Mouse (Mus musculus) limb, embryonic 14.5 days (tissue): Measurements from ENCODE around the gene Dennd6b. TPM values are rescaled to one million over a fixed set of nuclear protein-coding genes. Genes with fewer than 3 reads are reported as not detected.

Experiments used
- ATAC-seq: fragments of 200-750 bp; cut with Nextera tagmentation; 2 replicates; pipeline ENCODE4 v1.8.0; 2017; ENCODE audit warnings: low read depth, moderate number of reproducible peaks, moderate TSS enrichment; ENCODE audit not compliant: low FRiP score
- DNase-seq: peaks from one replicate; pipeline ENCODE4 v3.0.0-alpha.2; 2015; ENCODE audit warnings: low spot score
- H3K27ac ChIP-seq: fragments of 300-500 bp; sonication (generic); replicated peaks from 2 replicates; pipeline ENCODE4 v1.5.1; 2014; ENCODE audit warnings: low read depth, mild to moderate bottlenecking, low read length, moderate library complexity, mixed read lengths
- H3K27me3 ChIP-seq: fragments of 300-500 bp; sonication (generic); 2 replicates; pipeline ENCODE4 v1.6.1; 2014; ENCODE audit warnings: low read length, mixed read lengths; ENCODE audit not compliant: control insufficient read depth, insufficient read depth
- H3K36me3 ChIP-seq: fragments of 300-500 bp; sonication (generic); 2 replicates; pipeline ENCODE4 v1.6.1; 2014; ENCODE audit warnings: mild to moderate bottlenecking, low read length, moderate library complexity, mixed read lengths; ENCODE audit not compliant: control insufficient read depth, insufficient read depth
- H3K4me1 ChIP-seq: fragments of 300-500 bp; sonication (generic); 2 replicates; pipeline ENCODE4 v1.6.1; 2014; ENCODE audit warnings: antibody characterized with exemption, low read length, mixed read lengths; ENCODE audit not compliant: control insufficient read depth, insufficient read depth
- H3K4me2 ChIP-seq: fragments of 300-500 bp; sonication (generic); replicated peaks from 2 replicates; pipeline ENCODE4 v1.6.1; 2014; ENCODE audit warnings: low read depth, mild to moderate bottlenecking, low read length, moderate library complexity; ENCODE audit not compliant: severe bottlenecking
- H3K4me3 ChIP-seq: fragments of 300-500 bp; sonication (generic); replicated peaks from 2 replicates; pipeline ENCODE4 v1.5.1; 2014; ENCODE audit warnings: low read length
- H3K9ac ChIP-seq: fragments of 300-500 bp; sonication (generic); 2 replicates; pipeline ENCODE4 v1.6.1; 2014; ENCODE audit warnings: mild to moderate bottlenecking, low read depth, low read length, moderate library complexity; ENCODE audit not compliant: severe bottlenecking
- H3K9me3 ChIP-seq: fragments of 300-500 bp; sonication (generic); 2 replicates; pipeline ENCODE4 v1.6.1; 2016; ENCODE audit warnings: low read length; ENCODE audit not compliant: control insufficient read depth
- POLR2A ChIP-seq: fragments of 200-500 bp; IDR thresholded peaks from 2 replicates; pipeline ENCODE4 v1.8.0; 2012; ENCODE audit warnings: inconsistent platforms, mild to moderate bottlenecking, moderate library complexity, borderline replicate concordance; ENCODE audit not compliant: insufficient read depth, insufficient read length; ENCODE audit errors: extremely low read depth
- WGBS: fragments of 180-500 bp; shearing (Covaris S2); extraction: QIAGEN DNeasy Blood & Tissue Kit; methylation state at CpG from one replicate; pipeline ENCODE4 v1.1.7; 2014; 5-methylcytosine and 5-hydroxymethylcytosine counted together
- polyA plus RNA-seq, 2 experiments: library from polyadenylated mRNA; depleted of rRNA in 1 of 2; stranded (reverse) in 1 of 2; unstranded in 1 of 2; fragments of >200 nt; fragmentation: Nextera tagmentation in 1 of 2; extraction: Ambion mirVana in 1 of 2; gene quantifications; 2 replicates each; pipeline versions ENCODE4 v1.2.1 to v1.2.3; 2012 to 2014

Gene Dennd6b
- polyA plus RNA-seq, 2 experiments = 12.7 to 39.2 TPM

GRCm38 (mm10) chr15:89169431-89169830, 26.9 kb downstream of the Dennd6b start:
- Histone ChIP-seq H3K9me3 (no peaks in the 10 kb centered on the region), H3K9ac (0 out of 2 replicates have a peak overlapping the region, but pooled peaks have one; percentile 2), H3K27me3 (no peaks in the 10 kb centered on the region), H3K4me1 (peaks cover 46% of the 10 kb centered on the region), H3K4me2 (peak overlapping the region; percentile 36), H3K4me3 (peak overlapping the region; percentile 10; the same call in 1 of the 2 replicates), H3K36me3 (peaks cover 45% of the 10 kb centered on the region), H3K27ac (peak overlapping the region; percentile 40)
- ATAC-seq (peak; percentile 88), DNase-seq (peak; percentile 93)
- WGBS = 5% methylated on average over 10 of the region's 10 CpGs
- TF ChIP-seq POLR2A = no peak

GRCm38 (mm10) chr15:89168922-89169321, 27.4 kb downstream of the Dennd6b start:
- H3K9me3 ChIP-seq = no peaks in the 10 kb centered on the region
- peak overlapping the region; percentile 10; the same call in 1 of the 2 replicates for H3K4me3 ChIP-seq
- H3K4me2 ChIP-seq = peak overlapping the region; percentile 36
- 47% methylated on average over 10 of the region's 10 CpGs for WGBS
- peak overlapping the region; percentile 40 for H3K27ac ChIP-seq
- H3K4me1 ChIP-seq = peaks cover 41% of the 10 kb centered on the region
- no peaks in the 10 kb centered on the region for H3K27me3 ChIP-seq
- ATAC-seq = no peak
- peaks cover 50% of the 10 kb centered on the region for H3K36me3 ChIP-seq
- DNase-seq = no peak
- TF ChIP-seq POLR2A = no peak
- H3K9ac ChIP-seq = 0 out of 2 replicates have a peak overlapping the region, but pooled peaks have one; percentile 17

GRCm38 (mm10) chr15:89165478-89165877, 30.8 kb downstream of the Dennd6b start:
- no peak for TF ChIP-seq POLR2A
- Histone ChIP-seq H3K4me2 (no peak overlapping the region), H3K27me3 (no peaks in the 10 kb centered on the region), H3K4me1 (peaks cover 17% of the 10 kb centered on the region), H3K36me3 (peaks cover 84% of the 10 kb centered on the region), H3K4me3 (no peak overlapping the region), H3K27ac (no peak overlapping the region), H3K9ac (no peak overlapping the region), H3K9me3 (no peaks in the 10 kb centered on the region)
- DNase-seq = no peak
- ATAC-seq = no peak
- WGBS = 86% methylated on average over 12 of the region's 12 CpGs

- Histone ChIP-seq H3K4me1 (no peaks in the 10 kb centered on the region), H3K27me3 (no peaks in the 10 kb centered on the region), H3K36me3 (peaks cover 100% of the 10 kb centered on the region), H3K9ac (no peak overlapping the region), H3K9me3 (no peaks in the 10 kb centered on the region), H3K4me3 (no peak overlapping the region), H3K27ac (no peak overlapping the region), H3K4me2 (no peak overlapping the region)
- 76% methylated on average over 9 of the region's 9 CpGs for WGBS
- DNase-seq (no peak), ATAC-seq (no peak)
- TF ChIP-seq POLR2A = no peak
These were observed 34.9 kb downstream of the Dennd6b start for GRCm38 (mm10) chr15:89161397-89161796.

GRCm38 (mm10) chr15:89158516-89158915, 37.8 kb downstream of the Dennd6b start:
- DNase-seq (no peak), ATAC-seq (no peak)
- no peak overlapping the region for H3K4me3 ChIP-seq
- H3K9me3 ChIP-seq = no peaks in the 10 kb centered on the region
- WGBS = 92% methylated on average over 16 of the region's 16 CpGs
- H3K27ac ChIP-seq = no peak overlapping the region
- H3K9ac ChIP-seq = no peak overlapping the region
- no peaks in the 10 kb centered on the region for H3K4me1 ChIP-seq
- TF ChIP-seq POLR2A = no peak
- peaks cover 99% of the 10 kb centered on the region for H3K36me3 ChIP-seq
- no peak overlapping the region for H3K4me2 ChIP-seq
- H3K27me3 ChIP-seq = no peaks in the 10 kb centered on the region

- 58% methylated on average over 7 of the region's 7 CpGs for WGBS
- Histone ChIP-seq H3K36me3 (peaks cover 95% of the 10 kb centered on the region), H3K27me3 (no peaks in the 10 kb centered on the region), H3K9me3 (no peaks in the 10 kb centered on the region), H3K9ac (no peak overlapping the region), H3K4me2 (no peak overlapping the region), H3K27ac (no peak overlapping the region), H3K4me3 (no peak overlapping the region), H3K4me1 (no peaks in the 10 kb centered on the region)
- no peak for DNase-seq
- 0 out of 2 replicates have a peak, but pooled peaks have one; percentile 16 for ATAC-seq
- no peak for TF ChIP-seq POLR2A
These were observed 38.3 kb downstream of the Dennd6b start for GRCm38 (mm10) chr15:89157954-89158353.
